Mouse (Mus musculus) MEL (cell line): ENCODE data around the gene Haus2. TPM values are rescaled to one million over a fixed set of nuclear protein-coding genes. Genes with fewer than 3 reads are reported as not detected.

Experiments used
- DNase-seq: peaks from one replicate; pipeline ENCODE4 v3.0.0; 2011; ENCODE audit warnings: low read depth, low spot score
- H3K27ac ChIP-seq: 2 replicates; pipeline ENCODE4 v1.5.1; 2012; ENCODE audit warnings: low read depth, mild to moderate bottlenecking, control low read depth, low read length, moderate library complexity; ENCODE audit not compliant: control insufficient read depth
- H3K27me3 ChIP-seq, 2 experiments: fragments of 150-350 bp in 1 of 2; sonication (generic) in 1 of 2; 2 replicates each; pipeline ENCODE4 v1.6.1; 2012; ENCODE audit warnings: low read length in 2 of 2, mild to moderate bottlenecking in 2 of 2, improper control_type of control experiment in 1 of 2, moderate library complexity in 1 of 2; ENCODE audit not compliant: insufficient read depth in 2 of 2, control insufficient read depth in 1 of 2
- H3K36me3 ChIP-seq, 2 experiments: 2 replicates each; pipeline ENCODE4 v1.6.1; 2012 to 2014; ENCODE audit warnings: low read length in 2 of 2, improper control_type of control experiment in 1 of 2, inconsistent platforms in 1 of 2, mild to moderate bottlenecking in 1 of 2; ENCODE audit not compliant: insufficient read depth in 2 of 2, control insufficient read depth in 1 of 2
- H3K4me1 ChIP-seq, 2 experiments: fragments of 150-350 bp in 1 of 2; sonication (generic) in 1 of 2; 2 replicates each; pipeline ENCODE4 v1.6.1; 2012; ENCODE audit warnings: low read length in 2 of 2, improper control_type of control experiment in 1 of 2, mild to moderate bottlenecking in 1 of 2; ENCODE audit not compliant: insufficient read depth in 2 of 2, control insufficient read depth in 1 of 2
- H3K4me3 ChIP-seq, 2 experiments: fragments of 150-350 bp in 1 of 2; sonication (generic) in 1 of 2; 2 replicates each; pipeline ENCODE4 v1.5.1; 2012; ENCODE audit warnings: low read depth in 2 of 2, low read length in 2 of 2, mild to moderate bottlenecking in 2 of 2, moderate library complexity in 2 of 2, control low read depth in 1 of 2, improper control_type of control experiment in 1 of 2; ENCODE audit not compliant: control insufficient read depth in 1 of 2, insufficient read depth in 1 of 2
- H3K79me2 ChIP-seq: 2 replicates; pipeline ENCODE4 v1.6.1; 2012; ENCODE audit warnings: mild to moderate bottlenecking, low read length, moderate library complexity; ENCODE audit not compliant: control insufficient read depth, poor library complexity, insufficient read depth
- H3K9ac ChIP-seq: 2 replicates; pipeline ENCODE4 v1.6.1; 2012; ENCODE audit warnings: low read depth, mild to moderate bottlenecking, control low read depth, low read length, moderate library complexity; ENCODE audit not compliant: control insufficient read depth, poor library complexity, severe bottlenecking
- H3K9me3 ChIP-seq: fragments of 150-350 bp; sonication (generic); replicated peaks from 2 replicates; pipeline ENCODE4 v1.6.1; 2012; ENCODE audit warnings: mild to moderate bottlenecking, low read length, improper control_type of control experiment, moderate library complexity; ENCODE audit not compliant: insufficient read depth
- BHLHE40 ChIP-seq: IDR thresholded peaks from 2 replicates; pipeline ENCODE4 v1.6.1; 2012; ENCODE audit warnings: low read depth, mild to moderate bottlenecking, inconsistent platforms, low read length, improper control_type of control experiment, borderline replicate concordance
- CHD1 ChIP-seq: IDR thresholded peaks from 2 replicates; pipeline ENCODE4 v1.6.1; 2012; ENCODE audit warnings: low read depth, mild to moderate bottlenecking, inconsistent platforms, low read length, improper control_type of control experiment
- CHD2 ChIP-seq: IDR thresholded peaks from 2 replicates; pipeline ENCODE4 v1.6.1; 2011; ENCODE audit warnings: low read length, improper control_type of control experiment
- CTCF ChIP-seq, 3 experiments: IDR thresholded peaks in 2 of 3; conservative IDR thresholded peaks in 1 of 3; 2 replicates each; pipeline ENCODE4 v1.5.1; 2011 to 2012; ENCODE audit warnings: low read length in 3 of 3, low read depth in 2 of 3, mild to moderate bottlenecking in 2 of 3, improper control_type of control experiment in 1 of 3, inconsistent platforms in 1 of 3, mixed read lengths in 1 of 3, moderate library complexity in 1 of 3; ENCODE audit not compliant: control insufficient read depth in 1 of 3, insufficient read depth in 1 of 3, poor library complexity in 1 of 3, severe bottlenecking in 1 of 3
- ELF1 ChIP-seq: IDR thresholded peaks from 2 replicates; pipeline ENCODE4 v1.6.1; 2014; ENCODE audit warnings: low read depth, mild to moderate bottlenecking, inconsistent platforms, low read length, improper control_type of control experiment, moderate library complexity
- EP300 ChIP-seq, 2 experiments: IDR thresholded peaks; 2 replicates each; pipeline ENCODE4 v1.6.1; 2011; ENCODE audit warnings: improper control_type of control experiment in 2 of 2, low read length in 2 of 2, low read depth in 1 of 2, mild to moderate bottlenecking in 1 of 2
- ETS1 ChIP-seq: IDR thresholded peaks from 2 replicates; pipeline ENCODE4 v1.6.1; 2012; ENCODE audit warnings: low read depth, mild to moderate bottlenecking, inconsistent platforms, low read length, improper control_type of control experiment, moderate library complexity
- GABPA ChIP-seq: IDR thresholded peaks from 2 replicates; pipeline ENCODE4 v1.6.1; 2012; ENCODE audit warnings: low read depth, mild to moderate bottlenecking, inconsistent platforms, low read length, improper control_type of control experiment, moderate library complexity
- GATA1 ChIP-seq: IDR thresholded peaks from 2 replicates; pipeline ENCODE4 v1.6.1; 2011; ENCODE audit warnings: low read depth, low read length, improper control_type of control experiment
- MAX ChIP-seq: IDR thresholded peaks from 2 replicates; pipeline ENCODE4 v1.6.1; 2011; ENCODE audit warnings: low read length, improper control_type of control experiment
- MAZ ChIP-seq: IDR thresholded peaks from 2 replicates; pipeline ENCODE4 v1.6.1; 2012; ENCODE audit warnings: low read depth, mild to moderate bottlenecking, inconsistent platforms, low read length, improper control_type of control experiment
- MXI1 ChIP-seq: IDR thresholded peaks from 2 replicates; pipeline ENCODE4 v1.6.1; 2011; ENCODE audit warnings: mild to moderate bottlenecking, low read depth, low read length, improper control_type of control experiment
- MYB ChIP-seq: IDR thresholded peaks from 2 replicates; pipeline ENCODE4 v1.6.1; 2011; ENCODE audit warnings: mild to moderate bottlenecking, low read depth, low read length, improper control_type of control experiment
- MYC ChIP-seq: IDR thresholded peaks from 2 replicates; pipeline ENCODE4 v1.6.1; 2011; ENCODE audit warnings: low read depth, mild to moderate bottlenecking, low read length, improper control_type of control experiment, moderate library complexity
- POLR2A ChIP-seq, 2 experiments: IDR thresholded peaks; 2 replicates each; pipeline ENCODE4 v1.6.1; 2011 to 2012; ENCODE audit warnings: low read length in 2 of 2, mild to moderate bottlenecking in 2 of 2, control low read depth in 1 of 2, improper control_type of control experiment in 1 of 2, low read depth in 1 of 2, moderate library complexity in 1 of 2; ENCODE audit not compliant: control insufficient read depth in 1 of 2, insufficient read depth in 1 of 2, poor library complexity in 1 of 2
- POLR2AphosphoS2 ChIP-seq: IDR thresholded peaks from 2 replicates; pipeline ENCODE4 v1.6.1; 2011; ENCODE audit warnings: low read length, improper control_type of control experiment
- POLR2AphosphoS5 ChIP-seq: IDR thresholded peaks from 2 replicates; pipeline ENCODE4 v1.6.1; 2012; ENCODE audit warnings: low read depth, borderline replicate concordance, mild to moderate bottlenecking, inconsistent platforms, low read length, moderate library complexity, mixed read lengths
- RAD21 ChIP-seq: IDR thresholded peaks from 2 replicates; pipeline ENCODE4 v1.6.1; 2011; ENCODE audit warnings: mild to moderate bottlenecking, low read depth, low read length, improper control_type of control experiment
- RCOR1 ChIP-seq: IDR thresholded peaks from 2 replicates; pipeline ENCODE4 v1.6.1; 2012; ENCODE audit warnings: low read depth, mild to moderate bottlenecking, inconsistent platforms, low read length, improper control_type of control experiment
- SIN3A ChIP-seq: IDR thresholded peaks from 2 replicates; pipeline ENCODE4 v1.6.1; 2012; ENCODE audit warnings: low read length, improper control_type of control experiment, inconsistent platforms
- SMC3 ChIP-seq: IDR thresholded peaks from 2 replicates; pipeline ENCODE4 v1.6.1; 2011; ENCODE audit warnings: low read depth, low read length, improper control_type of control experiment
- TAL1 ChIP-seq: IDR thresholded peaks from 2 replicates; pipeline ENCODE4 v1.6.1; 2012; ENCODE audit warnings: mild to moderate bottlenecking, inconsistent platforms, low read length, moderate library complexity, mixed read lengths
- TCF12 ChIP-seq: IDR thresholded peaks from 2 replicates; pipeline ENCODE4 v1.6.1; 2014; ENCODE audit warnings: low read depth, mild to moderate bottlenecking, inconsistent platforms, low read length, improper control_type of control experiment, moderate library complexity
- USF1 ChIP-seq: IDR thresholded peaks from 2 replicates; pipeline ENCODE4 v1.6.1; 2014; ENCODE audit warnings: low read depth, mild to moderate bottlenecking, inconsistent platforms, low read length, improper control_type of control experiment, moderate library complexity
- ZC3H11A ChIP-seq: IDR thresholded peaks from 2 replicates; pipeline ENCODE4 v1.6.1; 2012; ENCODE audit warnings: low read depth, mild to moderate bottlenecking, inconsistent platforms, low read length, improper control_type of control experiment
- ZNF384 ChIP-seq: IDR thresholded peaks from 2 replicates; pipeline ENCODE4 v1.6.1; 2012; ENCODE audit warnings: low read depth, mild to moderate bottlenecking, inconsistent platforms, low read length, improper control_type of control experiment
- polyA plus RNA-seq, 2 experiments: library from polyadenylated mRNA; stranded (reverse) in 1 of 2; unstranded in 1 of 2; fragments of >175 nt in 1 of 2; fragments of >200 nt in 1 of 2; gene quantifications; 2 replicates each; pipeline versions ENCODE4 v1.2.1 to v1.2.4; 2012; ENCODE audit warnings: low replicate concordance in 2 of 2, low read depth in 1 of 2; ENCODE audit not compliant: insufficient read length in 2 of 2, insufficient read depth in 1 of 2, missing spikeins in 1 of 2
- total RNA-seq: library from RNA; depleted of rRNA; stranded (reverse); fragments of 300-350 nt; gene quantifications from 2 replicates; pipeline ENCODE4 v1.2.3, GENCODE M21; 2012

Gene Haus2
- total and polyA plus RNA-seq, 3 experiments, result 14.5 to 16.7 TPM; not detected in 1

- H3K79me2 ChIP-seq, result peaks cover 2% of the 10 kb centered on the region
- TF ChIP-seq RCOR1 (peak; percentile 59), POLR2A (IDR thresholded peaks at IDR 0.05; ENCODE audit: control insufficient read depth in 1 of 2, insufficient read depth in 1 of 2, low read depth in 1 of 2, low read length in 2 of 2, poor library complexity in 1 of 2) (no peak), EP300 (IDR thresholded peaks at IDR 0.05; ENCODE audit: low read depth in 1 of 2, low read length in 2 of 2) (peak; percentile 67 to 84), POLR2AphosphoS2 (no peak), ETS1 (peak; percentile 51; the same call in 1 of the 2 replicates), SMC3 (no peak), GATA1 (peak; percentile 80), MAZ (no peak), MYC (no peak), CHD2 (no peak), MXI1 (no peak), CHD1 (no peak), ZNF384 (0 out of 2 replicates have a peak, but pooled peaks have one; percentile 6), ELF1 (no peak), GABPA (no peak), USF1 (no peak), TAL1 (no peak), TCF12 (peak; percentile 41; the same call in 1 of the 2 replicates), CTCF (IDR thresholded peaks at IDR 0.05 in 2 of 3, conservative IDR thresholded peaks at IDR 0.05 in 1 of 3; ENCODE audit: control insufficient read depth in 1 of 3, insufficient read depth in 1 of 3, low read depth in 2 of 3, low read length in 3 of 3, poor library complexity in 1 of 3, severe bottlenecking in 1 of 3) (no peak), SIN3A (peak; percentile 63)
- H3K36me3 ChIP-seq, result peaks cover 14% of the 10 kb centered on the region in 2 experiments
- no peaks in the 10 kb centered on the region for H3K9me3 ChIP-seq
- no peaks in the 10 kb centered on the region for H3K27me3 ChIP-seq
- H3K9ac ChIP-seq, result no peak overlapping the region
- no peak overlapping the region for H3K4me3 ChIP-seq
- H3K27ac ChIP-seq, result peak overlapping the region; percentile 33; the same call in 1 of the 2 replicates
- H3K4me1 ChIP-seq, result peaks cover 0 to 12% of the 10 kb centered on the region in 2 experiments; a peak in 2 of 4 replicates
- peak; percentile 52 for DNase-seq
Measured at GRCm38 (mm10) chr2:120616279-120617163, 7.3 kb downstream of the Haus2 start.

- Histone ChIP-seq H3K4me1 (peaks cover 0 to 12% of the 10 kb centered on the region in 2 experiments; a peak in 2 of 4 replicates), H3K79me2 (no peaks in the 10 kb centered on the region), H3K27me3 (no peaks in the 10 kb centered on the region), H3K9me3 (no peaks in the 10 kb centered on the region), H3K9ac (no peak overlapping the region), H3K36me3 (peaks cover 11 to 14% of the 10 kb centered on the region in 2 experiments), H3K4me3 (no peak overlapping the region), H3K27ac (no peak overlapping the region)
- DNase-seq, result peak; percentile 30
- 0 out of 2 replicates have a peak, but pooled peaks have one; percentile 27 for TF ChIP-seq MYC
- no peak for TF ChIP-seq MYB
- peak; percentile 57 for TF ChIP-seq ZC3H11A
- TF ChIP-seq RAD21, result peak; percentile 44
- no peak for TF ChIP-seq BHLHE40
- peak; percentile 52 to 54 (median 53) for TF ChIP-seq CTCF (IDR thresholded peaks at IDR 0.05 in 2 of 3, conservative IDR thresholded peaks at IDR 0.05 in 1 of 3; ENCODE audit: control insufficient read depth in 1 of 3, insufficient read depth in 1 of 3, low read depth in 2 of 3, low read length in 3 of 3, poor library complexity in 1 of 3, severe bottlenecking in 1 of 3)
- no peak for TF ChIP-seq ETS1
- no peak for TF ChIP-seq POLR2AphosphoS5
- TF ChIP-seq CHD1, result no peak
- TF ChIP-seq ZNF384, result no peak
- peak; percentile 60 for TF ChIP-seq SMC3
- no peak for TF ChIP-seq TAL1
- no peak for TF ChIP-seq MAX
Measured at GRCm38 (mm10) chr2:120619538-120619937, 10.4 kb downstream of the Haus2 start.
